Mouse (Mus musculus) heart, postnatal 0 days (tissue): ENCODE measurements around the gene Cntnap5c.

Experiments used
- CTCF ChIP-seq: IDR thresholded peaks from 2 replicates; pipeline ENCODE4 v1.5.1; 2016; ENCODE audit warnings: antibody characterized with exemption, control low read depth, low read depth
- EP300 ChIP-seq: IDR thresholded peaks from 2 replicates; pipeline ENCODE4 v1.6.1; 2016; ENCODE audit warnings: antibody characterized with exemption, low read depth

- no peak for TF ChIP-seq EP300
- TF ChIP-seq CTCF: no peak
Measured at GRCm38 (mm10) chr17:58370089-58370488, 600.7 kb downstream of the Cntnap5c start.
